Mouse (Mus musculus): Measurements from ENCODE around the gene Eri2.

GRCm38 (mm10) chr7:119800488-119800887, 6.6 kb upstream of the Eri2 start:
- no peak for TF ChIP-seq POLR2A (IDR thresholded peaks at IDR 0.05; ENCODE audit: low read depth, low read length)
- no peak for TF ChIP-seq CTCF (IDR thresholded peaks at IDR 0.05; ENCODE audit: borderline replicate concordance, insufficient read depth, low read length)

All from embryonic fibroblast, embryonic 13.5 days (primary cell).